Mouse (Mus musculus): Measurements from ENCODE around the gene Ankrd55.

DNA sequence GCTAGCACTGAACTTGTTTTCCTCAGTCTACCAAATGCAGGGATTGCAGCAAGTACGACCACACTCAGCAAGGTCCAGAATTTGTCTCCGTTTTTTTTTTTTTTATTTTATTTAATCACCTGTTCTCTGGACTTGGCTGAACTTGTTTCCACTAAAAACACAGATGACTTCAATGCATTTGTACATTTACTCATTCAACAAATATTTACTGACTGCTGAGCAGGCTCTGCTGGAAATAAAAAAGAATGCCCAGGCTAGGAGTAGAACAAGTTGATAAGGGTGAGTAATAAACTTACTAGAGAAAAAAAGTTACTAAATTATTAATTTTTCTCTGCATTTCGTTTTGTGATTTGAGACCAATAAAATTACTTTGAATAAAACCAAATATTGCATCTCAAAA, 103.1 kb downstream of the Ankrd55 start:
- TF ChIP-seq CTCF (IDR thresholded peaks at IDR 0.05; ENCODE audit: control insufficient read depth, insufficient read depth, insufficient replicate concordance, low read depth, low read length), result no peak
- TF ChIP-seq POLR2A (IDR thresholded peaks at IDR 0.05; ENCODE audit: control insufficient read depth, low read depth, low read length), result no peak

Data from testis, adult 2 months (tissue).